Mouse (Mus musculus): ENCODE measurements around the gene Sec14l3.

DNA sequence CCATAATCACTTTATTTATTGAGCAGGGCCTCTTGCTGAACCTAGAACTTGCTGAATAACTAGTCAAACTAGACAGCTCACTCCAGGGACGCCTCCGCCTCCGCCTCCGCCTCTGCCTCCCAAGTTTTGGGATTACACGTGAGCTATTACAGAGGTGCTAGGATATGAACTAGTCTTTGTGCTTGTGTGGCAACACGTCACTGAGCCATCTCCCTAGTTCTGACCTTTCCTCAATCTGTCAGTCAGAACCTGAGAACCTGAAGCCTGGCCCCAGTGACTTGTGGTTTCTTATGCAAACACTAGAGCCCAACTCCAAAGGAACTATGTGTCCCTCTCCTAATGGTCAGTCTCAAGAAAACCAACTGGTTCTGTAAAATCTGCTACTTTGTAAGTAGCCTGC is 28.7 kb upstream of the Sec14l3 start:
- TF ChIP-seq POLR2A (IDR thresholded peaks at IDR 0.05; ENCODE audit: borderline replicate concordance, control insufficient read depth, low read depth, low read length) (no peak), CTCF (IDR thresholded peaks at IDR 0.05; ENCODE audit: control insufficient read depth, insufficient read depth, low read length) (no peak)
